Comparison of ENCODE assay signal across 13 mouse cellular contexts in the genomic region with DNA sequence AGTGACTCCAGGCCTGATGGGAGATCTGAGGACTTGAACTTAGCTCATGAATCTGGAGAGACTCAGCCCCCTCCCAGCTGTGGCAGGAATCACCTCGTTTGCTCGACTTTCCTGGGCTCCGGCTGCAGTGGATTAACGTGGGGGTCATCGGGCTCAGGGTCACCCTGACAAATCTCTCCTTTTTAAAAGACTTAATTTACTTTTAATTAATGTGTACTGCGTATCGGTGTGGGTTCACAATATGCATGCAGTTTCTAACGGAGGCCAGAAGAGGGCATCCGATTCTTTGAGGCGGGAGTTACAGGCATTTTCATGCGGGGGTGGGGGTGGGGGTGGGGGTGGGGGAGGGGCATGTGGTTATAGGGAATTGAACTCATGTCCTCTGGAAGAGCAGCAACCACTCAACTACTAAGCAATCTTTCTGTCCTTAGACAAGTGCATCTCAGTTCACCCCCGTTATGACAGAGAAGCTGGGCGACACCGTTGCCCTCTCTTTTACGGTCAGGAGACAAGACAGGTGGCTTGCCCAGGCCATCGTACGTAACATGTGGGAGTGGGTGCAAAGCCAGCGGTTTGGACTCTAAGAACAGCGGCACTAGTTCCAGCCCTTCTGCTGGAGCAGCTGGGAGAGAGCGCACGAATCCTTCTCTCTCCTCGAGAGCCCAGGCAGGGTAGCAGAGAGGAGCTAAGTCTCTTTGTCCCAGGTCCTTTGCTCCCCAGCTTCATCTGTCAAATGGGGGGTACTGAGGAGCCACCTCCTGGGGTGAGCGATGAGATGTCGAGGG. TPM values are rescaled to one million over a fixed set of nuclear protein-coding genes. Genes with fewer than 3 reads are reported as not detected.
DNase-seq lines count a peak whose midpoint lies in the region; ATAC-seq and TF ChIP-seq lines count a peak whose summit lies in the region.
"Had no signal": no experiment of that assay in that cellular context is flagged by ENCODE, and none has a peak within 500 bp of the region (broad histone marks: within the 10 kb centered on the region; RNA-seq: fewer than 3 reads in every experiment).

No protein-coding gene starts in this region.

- H3K27ac ChIP-seq in kidney, embryonic 15.5 days = no peak overlapping the region
- H3K27ac ChIP-seq in cortical plate, adult 2 months (ENCODE audit: insufficient read depth, low read length) = no peak overlapping the region
- H3K27ac ChIP-seq in liver, postnatal 0 days (ENCODE audit: low read depth) = no peak overlapping the region
- H3K27ac ChIP-seq: liver, embryonic 13.5 days had no signal

- TF ChIP-seq EP300 in liver, postnatal 0 days (IDR thresholded peaks at IDR 0.05; ENCODE audit: low read depth) = no peak

- H3K36me3 ChIP-seq in kidney, embryonic 15.5 days = no peaks in the 10 kb centered on the region
- H3K36me3 ChIP-seq in liver, postnatal 0 days (replicated peaks; ENCODE audit: insufficient read depth, low read length) = no peaks in the 10 kb centered on the region
- H3K36me3 ChIP-seq: liver, embryonic 13.5 days had no signal

- peak overlapping the region; percentile 71; the same call in 1 of the 2 replicates for H3K4me2 ChIP-seq in kidney, embryonic 15.5 days
- H3K4me2 ChIP-seq in liver, postnatal 0 days (ENCODE audit: low read depth, low read length) = peak overlapping the region; percentile 70; the same call in 1 of the 2 replicates

- no peak overlapping the region for H3K9ac ChIP-seq in kidney, embryonic 15.5 days
- no peak overlapping the region for H3K9ac ChIP-seq in liver, postnatal 0 days (replicated peaks)

- WGBS in kidney, embryonic 15.5 days = 25% methylated on average over 24 of the region's 24 CpGs
- WGBS in liver, postnatal 0 days (ENCODE audit: insufficient replicate concordance) = 25% methylated on average over 24 of the region's 24 CpGs

- peak; percentile 41 for DNase-seq in embryo, embryonic 10 days (ENCODE audit: low spot score)
- DNase-seq in embryo, embryonic 11 days = no peak
- no peak for DNase-seq in kidney, postnatal 36 days
- DNase-seq in liver, postnatal 0 days = no peak
- DNase-seq in layer of hippocampus, adult 8-10 months (ENCODE audit: low spot score in 2 of 2) = no peak
- no peak for DNase-seq in left cerebral cortex, postnatal 14 days (ENCODE audit: low spot score in 2 of 2)
- DNase-seq: liver, embryonic 13.5 days had no signal

- H3K9me3 ChIP-seq in kidney, embryonic 15.5 days (replicated peaks) = no peaks in the 10 kb centered on the region
- H3K9me3 ChIP-seq in liver, postnatal 0 days (ENCODE audit: low read length) = no peaks in the 10 kb centered on the region
- H3K9me3 ChIP-seq: liver, embryonic 13.5 days had no signal

- peak overlapping the region; percentile 40; the same call in 1 of the 2 replicates for H3K4me3 ChIP-seq in kidney, embryonic 15.5 days (replicated peaks)
- H3K4me3 ChIP-seq in cortical plate, adult 2 months (ENCODE audit: insufficient read depth, low read length) = no peak overlapping the region
- no peak overlapping the region for H3K4me3 ChIP-seq in liver, postnatal 0 days (ENCODE audit: low read depth, low read length)

- TF ChIP-seq POLR2A in cortical plate, adult 2 months (IDR thresholded peaks at IDR 0.05; ENCODE audit: extremely low read depth, insufficient read depth, low read length) = no peak

- intact Hi-C loops in left cerebral cortex, postnatal 14 days (cut with DNase I) = no loop called here

- H3K27me3 ChIP-seq in kidney, embryonic 15.5 days = peaks cover 14% of the 10 kb centered on the region
- H3K27me3 ChIP-seq in liver, postnatal 0 days (ENCODE audit: insufficient read depth, low read length) = peaks cover 22% of the 10 kb centered on the region

- H3K4me1 ChIP-seq in kidney, embryonic 15.5 days = peaks cover 19% of the 10 kb centered on the region
- H3K4me1 ChIP-seq in cortical plate, adult 2 months (ENCODE audit: control insufficient read depth, insufficient read depth, low read length) = 0 out of 2 replicates have a peak, but pooled peaks cover 1% of the 10 kb centered on the region
- peaks cover 7% of the 10 kb centered on the region for H3K4me1 ChIP-seq in liver, postnatal 0 days (ENCODE audit: insufficient read depth)

- ATAC-seq in kidney, embryonic 15.5 days (replicated peaks; ENCODE audit: low FRiP score) = no peak
- ATAC-seq in liver, postnatal 0 days = no peak

- TF ChIP-seq CTCF in cortical plate, adult 2 months (IDR thresholded peaks at IDR 0.05; ENCODE audit: extremely low read depth, insufficient read depth, low read length) = 0 out of 2 replicates have a peak, but pooled peaks have one; percentile 4
- 0 out of 2 replicates have a peak, but pooled peaks have one; percentile 6 for TF ChIP-seq CTCF in liver, postnatal 0 days (IDR thresholded peaks at IDR 0.05; ENCODE audit: low read depth)

RNA-seq across cellular contexts. Expression of a gene that starts 10.2 kb away (rescaled TPM):
- not detected in 2 replicates for polyA plus RNA-seq in kidney, embryonic 15.5 days (2015; fragmentation: Nextera tagmentation; extraction: Ambion mirVana)
- polyA plus RNA-seq in cortical plate, adult 2 months (2012; rRNA removed) = 0.06 and 0.42 TPM in 2 replicates
- not detected in 2 replicates for polyA plus RNA-seq in liver, postnatal 0 days (2015; fragmentation: Nextera tagmentation; extraction: Ambion mirVana)
- total RNA-seq in layer of hippocampus, adult 8-10 months (2022) = under 1 TPM in 1 of 4 experiments, not detected in 3; 0.31 TPM
- not detected for total RNA-seq in left cerebral cortex, postnatal 14 days (2021)
- total RNA-seq: gastrocnemius, adult 8-10 months had no signal
- polyA plus RNA-seq: cerebellum, adult 2 months; large intestine, adult 2 months; liver, embryonic 13.5 days; small intestine, adult 2 months had no signal

RNA-seq across cellular contexts. Expression of a gene that starts 47.2 kb away (rescaled TPM):
- polyA plus RNA-seq in kidney, embryonic 15.5 days (2015; fragmentation: Nextera tagmentation; extraction: Ambion mirVana) = 25.9 and 26.7 TPM in 2 replicates
- 9.3 and 10.4 TPM in 2 replicates for polyA plus RNA-seq in cortical plate, adult 2 months (2012; rRNA removed)
- polyA plus RNA-seq in liver, postnatal 0 days (2015; fragmentation: Nextera tagmentation; extraction: Ambion mirVana) = 4.0 TPM in 2 replicates
- total RNA-seq in layer of hippocampus, adult 8-10 months (2022) = 10 to 100 TPM in 2 of 4 experiments, 1 to 10 TPM in 2; 9.3 to 12.7 (median 11.0) TPM
- 10 to 100 TPM in 1 of 2 experiments, 1 to 10 TPM in 1; 9.4 to 11.3 TPM for total RNA-seq in left cerebral cortex, postnatal 14 days (2021)

RNA-seq across cellular contexts. Expression of a gene that starts 57.1 kb away (rescaled TPM):
- polyA plus RNA-seq in kidney, embryonic 15.5 days (2015; fragmentation: Nextera tagmentation; extraction: Ambion mirVana) = 58.9 and 61.0 TPM in 2 replicates
- polyA plus RNA-seq in cortical plate, adult 2 months (2012; rRNA removed) = 42.2 and 43.5 TPM in 2 replicates
- 20.6 and 21.8 TPM in 2 replicates for polyA plus RNA-seq in liver, postnatal 0 days (2015; fragmentation: Nextera tagmentation; extraction: Ambion mirVana)
- 10 to 100 TPM; 38.6 to 52.6 (median 42.0) TPM for total RNA-seq in layer of hippocampus, adult 8-10 months (2022)
- 10 to 100 TPM; 35.6 to 39.4 TPM for total RNA-seq in left cerebral cortex, postnatal 14 days (2021)
